Mouse (Mus musculus): ENCODE data around the gene Asnsd1.
"Not testable (repeated sequence)": the region's sequence is repeated elsewhere in the genome, so short reads cannot be mapped to it uniquely, and the experiment has no call there.

- TF ChIP-seq FLI1 (IDR thresholded peaks at IDR 0.05; ENCODE audit: low read length); GATA1 (IDR thresholded peaks at IDR 0.05; ENCODE audit: borderline replicate concordance, low read length): not testable (repeated sequence)
These were observed 19.0 kb downstream of the Asnsd1 start for GRCm38 (mm10) chr1:53333527-53333926.

All from megakaryocyte, embryonic 14.5 days (primary cell).